Mouse (Mus musculus): Measurements from ENCODE around the gene Acly.

Gene Acly

DNA sequence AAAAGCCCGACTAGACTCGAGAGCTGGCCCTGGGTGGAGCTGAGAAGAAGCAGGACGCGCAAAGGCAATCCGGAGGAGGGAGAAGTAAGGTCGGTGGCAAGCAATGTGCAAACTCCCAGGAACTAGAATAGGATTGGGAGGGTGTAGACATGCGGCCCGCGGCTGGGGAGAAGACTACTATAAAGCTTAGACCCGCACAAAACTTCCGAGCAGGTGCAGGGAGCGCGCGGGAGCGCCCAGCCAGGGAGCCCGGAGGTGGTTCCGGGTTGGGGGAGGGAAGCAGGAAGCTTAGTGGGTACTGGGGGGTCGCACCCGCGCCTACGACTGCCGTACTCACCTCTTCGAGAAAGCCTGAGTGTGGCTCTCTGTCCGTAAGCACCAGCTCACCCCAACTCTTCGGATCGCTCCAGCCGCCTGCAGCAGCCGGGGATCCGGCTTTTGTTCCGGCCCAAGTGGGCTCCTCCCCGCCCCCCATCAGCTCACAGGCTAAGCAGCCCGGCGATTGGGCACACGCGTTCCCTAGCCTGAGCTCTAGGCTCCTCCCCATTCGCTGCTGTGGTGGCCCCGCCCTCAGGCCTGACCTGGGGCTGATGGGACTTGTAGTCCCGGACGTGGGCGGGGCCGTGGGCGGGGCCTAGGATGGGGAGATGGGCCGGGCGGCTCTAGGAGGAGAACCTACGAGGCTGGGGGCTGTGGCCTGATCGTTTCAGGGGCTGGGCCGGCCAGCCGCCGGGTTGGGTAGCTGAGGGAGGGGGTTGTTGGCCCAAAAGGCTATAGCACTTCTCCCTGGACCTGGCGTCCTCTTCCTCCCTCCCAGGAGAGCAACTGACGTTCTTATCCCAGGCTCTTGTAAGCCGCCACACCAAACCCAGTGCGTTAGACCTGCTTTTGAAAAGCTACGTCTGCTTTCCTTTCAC, at the start of gene Acly:
Acly (minus strand) TSS at position 543 of the 917 bp plus-strand sequence.
- peak; percentile 99 for DNase-seq (ENCODE audit: low spot score)

DNA sequence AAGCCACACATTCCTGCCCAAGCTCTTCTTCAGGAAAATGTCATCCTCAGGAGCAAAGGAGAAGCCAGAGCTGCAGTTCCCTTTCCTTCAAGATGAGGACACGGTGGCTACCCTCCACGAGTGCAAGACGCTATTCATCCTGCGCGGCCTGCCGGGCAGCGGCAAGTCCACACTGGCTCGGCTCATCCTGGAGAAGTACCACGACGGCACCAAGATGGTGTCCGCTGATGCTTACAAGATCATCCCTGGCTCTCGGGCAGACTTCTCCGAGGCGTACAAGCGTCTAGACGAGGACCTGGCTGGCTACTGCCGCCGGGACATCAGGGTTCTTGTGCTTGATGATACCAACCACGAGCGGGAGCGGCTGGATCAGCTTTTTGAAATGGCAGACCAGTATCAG, 48.5 kb upstream of the Acly start:
- DNase-seq (ENCODE audit: low spot score), result no peak

DNA sequence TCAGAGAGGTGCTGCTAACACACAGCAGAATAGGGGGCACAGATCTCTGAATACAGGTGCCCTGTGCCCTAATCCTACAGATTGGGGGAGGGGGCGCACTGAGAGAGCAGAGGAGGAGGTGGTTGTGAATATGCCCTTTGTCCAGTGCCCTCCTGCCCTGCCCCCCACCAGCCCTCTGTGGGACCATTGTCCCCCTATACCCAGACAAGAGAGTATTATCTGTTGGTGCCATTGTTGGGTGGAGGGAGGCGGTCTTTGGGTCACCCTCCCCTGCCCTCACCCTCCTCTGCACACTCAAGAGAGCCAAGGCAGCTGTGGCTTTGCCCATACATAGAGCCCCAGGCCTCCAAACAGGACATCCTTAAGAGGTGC, 47.7 kb upstream of the Acly start:
- DNase-seq (ENCODE audit: low spot score), result no peak

DNA sequence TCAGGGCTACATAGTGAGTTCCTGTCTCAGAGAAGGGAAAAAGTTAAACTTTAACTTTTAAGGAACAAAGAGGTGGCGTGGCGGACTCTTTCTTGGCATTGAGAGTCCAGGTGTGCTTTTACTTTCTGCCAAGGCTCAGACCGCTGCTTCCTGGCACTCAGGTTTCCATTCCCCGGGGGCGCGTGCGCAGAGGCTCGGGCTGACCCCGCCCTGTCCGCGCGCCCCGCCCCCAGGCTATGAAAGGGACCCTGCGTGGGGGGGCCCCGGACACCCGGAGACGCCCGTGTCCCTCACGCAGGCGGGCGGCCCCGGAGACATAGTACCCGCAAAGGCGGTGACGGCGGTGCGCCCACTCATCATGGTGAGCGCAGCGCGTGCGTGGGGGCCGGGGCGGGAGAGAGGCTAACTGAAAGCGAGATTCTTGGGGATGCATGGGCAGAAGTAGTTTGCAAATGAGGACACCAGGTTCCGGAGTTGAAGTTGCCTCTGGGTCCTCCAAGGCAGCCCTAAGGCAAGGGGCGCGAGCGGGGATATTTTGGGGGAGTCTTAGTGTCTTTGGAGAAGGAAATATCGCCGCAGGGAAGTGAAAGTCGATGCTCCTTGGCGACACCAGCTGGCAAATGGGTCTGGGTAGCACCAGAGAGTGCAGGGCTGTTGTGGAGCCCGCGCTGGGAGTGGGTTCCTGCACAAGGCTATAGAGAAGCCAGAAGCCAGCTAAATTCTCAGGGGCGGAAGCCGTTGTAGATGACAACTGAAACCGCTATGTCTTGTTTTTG, 47.1 kb upstream of the Acly start, which contains the start of gene Cnp:
Cnp (plus strand) TSS at position 197 of the 776 bp plus-strand sequence.
- peak; percentile 58 for DNase-seq (ENCODE audit: low spot score)

DNA sequence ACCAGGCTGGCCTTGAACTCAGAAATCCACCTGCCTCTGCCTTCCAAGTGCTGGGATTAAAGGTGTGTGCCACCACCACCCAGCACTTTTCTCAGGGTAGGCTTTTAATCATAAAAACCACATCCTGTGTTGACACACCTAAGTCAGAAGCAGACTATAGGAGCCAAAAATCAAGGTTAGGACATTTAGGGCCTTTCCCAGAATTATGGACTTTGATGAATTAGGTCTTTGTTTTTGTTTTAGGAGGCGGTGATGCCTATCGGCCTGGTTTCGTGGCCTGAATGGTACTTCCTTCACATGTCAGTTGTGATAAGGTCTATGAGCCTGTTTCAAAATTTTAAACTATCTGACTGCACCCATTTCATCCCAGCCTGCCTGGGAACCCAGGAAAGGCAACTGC, 46.4 kb upstream of the Acly start:
- no peak for DNase-seq (ENCODE audit: low spot score)

DNA sequence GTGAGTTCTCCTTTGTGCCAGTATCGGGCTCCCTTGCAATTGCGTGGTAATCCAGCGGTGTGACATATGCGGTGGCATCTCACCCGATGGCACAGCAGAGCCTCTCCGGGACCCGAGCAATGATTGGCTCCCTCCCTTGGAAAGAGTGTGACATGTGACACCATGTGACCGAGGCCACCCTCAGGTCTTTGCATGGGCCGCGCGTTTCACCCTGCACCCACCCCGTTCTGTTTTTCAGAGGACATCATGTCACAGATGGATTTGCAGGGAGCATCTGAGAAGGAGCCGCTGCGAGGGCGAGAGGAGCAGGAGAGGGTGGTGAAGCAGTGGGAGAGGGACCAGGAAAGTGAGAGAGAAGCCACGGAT, 43.4 kb upstream of the Acly start:
- DNase-seq (ENCODE audit: low spot score), result no peak

DNA sequence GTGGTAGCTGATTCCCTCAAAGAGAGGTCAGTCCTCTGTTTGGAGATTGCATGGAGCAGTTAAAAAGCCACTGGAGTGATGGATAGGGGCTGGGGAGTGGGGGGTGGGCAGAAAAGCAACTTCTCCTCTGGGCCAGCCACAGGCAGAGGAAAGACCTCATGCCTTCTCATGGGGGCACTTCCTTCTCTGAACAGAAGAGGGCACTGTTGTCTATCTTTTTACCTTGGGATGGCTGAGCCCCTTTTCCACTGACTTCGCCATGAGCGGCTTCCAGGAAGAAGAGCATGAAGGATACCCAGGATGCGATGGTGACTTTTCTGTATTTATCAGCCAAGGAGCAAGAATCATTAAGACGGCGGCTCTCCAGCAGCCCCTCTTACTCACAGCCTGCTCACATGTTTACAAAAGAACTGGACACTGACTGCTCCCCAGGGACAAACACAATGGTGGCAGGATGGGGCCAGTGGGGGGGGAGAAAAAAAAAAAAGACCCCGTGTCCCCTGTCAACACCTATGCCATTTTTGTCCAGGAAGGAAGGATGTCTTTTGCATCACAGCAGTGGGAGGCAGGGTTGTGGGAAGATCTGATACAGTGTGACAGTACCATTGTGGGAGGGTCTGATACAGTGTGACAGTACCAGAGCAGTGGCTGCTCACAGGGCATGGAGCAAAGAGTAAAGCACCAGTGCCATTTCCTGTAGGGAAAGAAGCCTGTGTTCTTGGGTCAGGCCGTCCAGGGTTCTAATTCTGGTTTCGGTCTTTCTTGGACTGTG, 42.8 kb upstream of the Acly start:
- peak; percentile 60 for DNase-seq (ENCODE audit: low spot score)

DNA sequence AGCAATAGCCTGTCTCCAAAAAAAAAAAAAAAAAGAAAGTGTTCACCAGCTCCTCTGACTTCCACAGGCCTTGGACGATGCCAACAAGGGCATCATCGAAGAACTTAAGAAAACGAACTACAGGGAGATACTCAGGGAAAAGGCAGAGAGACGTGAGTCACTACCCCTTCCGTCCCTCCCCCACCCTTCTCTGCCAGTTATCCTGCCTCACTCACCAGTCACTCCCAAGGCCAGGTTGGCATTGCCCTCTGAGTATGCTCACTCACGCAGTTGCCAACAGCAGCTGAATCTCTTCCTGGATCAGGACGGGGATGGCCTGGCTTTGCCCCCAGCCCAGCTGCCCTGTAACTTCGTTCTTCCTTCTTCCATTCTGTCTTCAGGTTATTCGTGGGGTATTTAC, 42.0 kb upstream of the Acly start:
- DNase-seq (ENCODE audit: low spot score), result no peak

DNA sequence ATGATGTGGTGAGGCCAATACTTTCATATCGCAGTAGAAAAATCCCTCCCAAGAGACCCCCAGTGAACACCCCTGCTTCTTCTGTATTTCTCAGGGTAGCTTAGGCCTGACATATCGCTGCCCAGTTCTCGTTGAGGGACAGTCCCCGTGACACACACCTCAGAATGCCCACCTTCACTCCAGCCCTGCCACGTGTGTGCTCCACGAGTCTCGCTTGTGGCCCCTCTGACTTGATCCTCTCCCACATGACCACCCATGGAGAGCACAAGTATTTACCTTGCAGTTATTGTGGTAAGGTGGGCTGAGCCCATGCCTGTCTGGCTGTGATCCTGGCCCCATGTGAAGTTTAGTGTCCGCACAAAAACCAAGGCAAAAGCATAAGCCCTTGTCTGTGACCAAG, 40.9 kb upstream of the Acly start:
- DNase-seq (ENCODE audit: low spot score), result no peak

DNA sequence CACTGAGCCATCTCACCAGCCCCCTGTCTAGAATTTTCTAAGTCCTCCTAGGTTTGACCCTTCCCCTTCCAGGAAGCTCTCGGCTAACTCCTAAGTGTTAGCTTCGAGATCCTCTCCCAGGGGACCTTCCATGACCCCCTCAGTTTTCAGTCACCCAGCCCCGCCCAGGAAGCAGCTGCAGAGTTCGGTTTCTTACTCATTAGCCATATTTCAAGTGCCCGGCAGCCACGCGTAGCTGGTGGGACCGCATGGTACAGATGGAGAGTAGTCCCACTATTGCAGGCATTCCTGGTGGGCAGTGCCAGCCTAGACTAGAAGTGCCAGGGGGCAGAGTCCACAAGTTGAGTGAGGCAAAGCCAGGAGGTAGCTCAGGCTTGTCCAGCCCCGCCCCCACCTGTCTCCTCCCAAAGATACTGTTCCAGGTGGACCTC, 40.0 kb upstream of the Acly start:
- DNase-seq (ENCODE audit: low spot score), result no peak

DNA sequence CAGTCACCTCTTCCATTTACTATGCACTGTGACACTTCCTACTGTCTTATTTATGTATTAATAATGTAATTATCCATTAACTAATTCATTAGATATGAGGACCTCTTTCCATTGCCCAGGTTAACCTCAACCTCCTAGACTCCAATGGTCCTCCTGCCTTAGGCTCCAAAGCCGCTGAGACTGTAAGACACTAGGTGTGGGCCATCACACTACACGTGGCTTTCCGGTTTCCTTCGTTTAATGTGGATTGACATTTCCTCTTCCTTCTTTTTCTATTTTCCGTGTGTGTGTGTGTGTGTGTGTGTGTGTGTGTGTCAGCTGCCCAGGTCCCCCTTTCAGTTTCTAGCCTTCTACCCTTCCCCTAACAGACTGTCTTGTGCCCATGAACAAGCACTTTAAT, 39.4 kb upstream of the Acly start:
- DNase-seq (ENCODE audit: low spot score), result no peak

DNA sequence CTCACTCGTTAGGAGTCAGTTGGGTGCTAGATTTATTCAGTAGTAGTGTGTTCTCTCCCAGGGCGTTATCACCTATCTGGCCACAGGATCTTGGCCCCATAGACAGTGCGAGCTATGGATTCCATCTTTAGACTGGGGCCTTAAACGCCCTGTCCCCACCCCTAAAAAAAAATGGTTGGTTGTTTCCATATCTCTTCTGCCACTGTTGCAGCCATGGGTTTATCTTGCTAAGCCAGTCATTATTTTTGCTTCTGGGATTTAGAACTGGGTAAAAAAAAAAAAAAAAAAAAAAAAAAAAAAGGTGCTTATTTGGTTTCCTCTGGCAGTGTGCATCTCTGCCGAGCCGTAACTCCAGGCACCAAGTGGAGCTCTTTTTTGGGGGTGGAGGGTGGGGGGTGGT, 36.9 kb upstream of the Acly start:
- DNase-seq (ENCODE audit: low spot score), result no peak

DNA sequence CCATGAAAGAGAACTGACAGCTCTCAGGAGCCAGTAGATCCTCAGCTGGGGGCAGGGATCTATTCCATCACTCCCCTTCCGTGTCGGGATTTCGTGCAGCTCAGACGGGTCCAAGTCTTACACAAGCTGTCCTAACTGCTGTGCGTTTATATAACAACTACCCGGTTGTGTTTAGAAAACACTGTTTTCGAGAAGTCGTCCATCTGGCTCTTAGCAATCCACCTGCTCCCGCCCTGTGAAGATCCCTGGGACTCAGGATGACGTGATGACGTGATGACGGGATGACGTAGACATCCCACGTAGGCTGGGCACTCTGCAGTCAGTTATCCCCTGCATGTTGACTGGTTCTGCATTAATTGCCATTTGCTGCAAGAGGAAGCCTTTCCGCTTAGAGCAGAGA, 36.5 kb upstream of the Acly start:
- no peak for DNase-seq (ENCODE audit: low spot score)

DNA sequence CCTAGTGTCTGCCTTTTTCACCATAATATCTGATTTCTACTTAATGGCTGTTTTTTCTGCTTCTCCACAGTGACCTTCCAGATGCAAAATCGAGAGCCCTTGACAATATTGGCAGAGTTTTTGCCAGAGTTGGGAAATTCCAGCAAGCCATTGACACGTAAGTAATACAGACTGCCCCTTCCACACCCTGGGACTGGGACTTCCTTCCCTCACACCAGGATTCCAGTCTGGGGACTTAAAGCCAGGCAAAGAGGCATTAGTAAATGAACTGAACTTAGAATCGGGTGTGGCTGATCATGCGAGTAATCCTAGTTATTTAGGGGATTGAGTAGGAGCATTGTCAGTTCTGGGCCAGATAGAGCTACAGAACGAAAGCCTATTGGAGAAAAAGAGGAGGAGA, 33.9 kb upstream of the Acly start:
- no peak for DNase-seq (ENCODE audit: low spot score)

DNA sequence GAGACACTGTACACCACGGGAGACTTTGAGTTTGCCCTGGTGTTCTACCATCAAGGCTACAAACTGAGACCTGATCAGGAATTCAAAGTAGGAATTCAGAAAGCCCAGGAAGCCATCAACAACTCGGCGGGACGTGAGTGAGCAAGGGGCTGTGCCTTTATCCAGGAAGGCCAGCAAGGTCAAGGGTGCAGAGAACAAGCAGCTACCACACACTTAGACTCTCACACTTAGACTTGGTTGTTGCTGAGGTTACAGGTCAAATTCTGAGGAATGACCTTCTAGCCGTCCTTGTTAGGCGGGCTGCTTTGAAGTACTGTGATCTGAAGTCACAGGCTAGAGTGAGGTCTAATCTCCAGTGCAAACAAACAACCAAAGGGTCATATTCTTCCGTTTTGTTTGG, 31.7 kb upstream of the Acly start:
- DNase-seq (ENCODE audit: low spot score), result no peak

DNA sequence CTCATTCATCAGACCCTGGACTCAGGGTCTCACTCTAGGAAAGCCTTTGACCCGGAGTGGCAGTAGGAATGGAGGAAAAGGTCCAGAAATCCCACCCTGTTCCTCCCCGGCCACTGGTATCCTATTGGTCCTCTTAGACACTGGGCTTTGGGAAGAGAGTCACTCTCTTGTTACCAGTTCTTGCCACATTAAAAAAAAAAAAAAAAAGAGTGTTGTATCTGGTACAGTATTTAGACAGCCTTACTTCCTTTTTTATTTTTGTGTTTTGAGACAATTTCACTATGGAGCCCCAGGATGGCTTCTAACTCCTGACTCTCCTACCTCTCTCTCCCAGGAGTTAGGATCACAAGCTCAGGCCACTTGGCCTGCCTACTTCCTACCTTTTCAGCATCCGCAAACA, 29.8 kb upstream of the Acly start:
- DNase-seq (ENCODE audit: low spot score), result no peak

DNA sequence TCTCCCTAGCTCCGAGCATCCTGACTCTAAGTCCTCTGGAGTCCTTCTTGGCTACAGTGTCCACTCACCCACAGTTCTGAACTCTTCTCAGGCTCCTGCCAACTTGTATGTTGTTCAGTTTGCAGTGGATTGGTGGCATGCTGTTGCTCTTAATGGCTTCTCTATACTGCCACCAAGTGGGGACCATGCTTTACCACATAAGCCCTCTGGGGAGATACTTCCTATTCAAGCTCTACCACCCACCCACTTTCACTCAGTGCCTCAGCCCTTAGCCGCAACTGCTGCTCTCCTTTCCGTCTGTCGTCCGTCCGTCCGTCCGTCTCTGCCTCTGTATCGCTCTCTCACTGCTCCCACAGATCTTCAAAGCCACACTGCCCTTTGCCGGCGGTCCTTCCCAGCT, 27.8 kb upstream of the Acly start:
- DNase-seq (ENCODE audit: low spot score), result no peak

DNA sequence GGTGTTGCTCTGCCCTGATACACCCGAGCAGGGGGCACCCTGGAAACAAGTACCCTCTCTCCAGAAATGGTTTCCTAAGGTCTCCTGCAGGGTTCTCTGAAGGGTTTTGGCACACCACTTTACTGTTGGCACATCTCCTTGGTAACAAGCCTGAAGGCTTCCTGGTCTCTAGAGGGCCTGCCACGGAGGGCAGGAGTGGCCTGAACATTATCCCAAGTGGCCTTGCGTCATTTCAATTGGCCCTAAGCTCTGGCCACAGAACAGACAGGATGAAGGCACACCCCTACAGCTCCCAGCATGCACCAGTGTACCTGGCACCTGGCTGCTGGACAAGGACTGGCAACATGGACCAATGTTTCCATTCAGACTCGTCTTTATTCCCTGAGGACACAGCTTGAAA, 25.0 kb upstream of the Acly start:
- no peak for DNase-seq (ENCODE audit: low spot score)

DNA sequence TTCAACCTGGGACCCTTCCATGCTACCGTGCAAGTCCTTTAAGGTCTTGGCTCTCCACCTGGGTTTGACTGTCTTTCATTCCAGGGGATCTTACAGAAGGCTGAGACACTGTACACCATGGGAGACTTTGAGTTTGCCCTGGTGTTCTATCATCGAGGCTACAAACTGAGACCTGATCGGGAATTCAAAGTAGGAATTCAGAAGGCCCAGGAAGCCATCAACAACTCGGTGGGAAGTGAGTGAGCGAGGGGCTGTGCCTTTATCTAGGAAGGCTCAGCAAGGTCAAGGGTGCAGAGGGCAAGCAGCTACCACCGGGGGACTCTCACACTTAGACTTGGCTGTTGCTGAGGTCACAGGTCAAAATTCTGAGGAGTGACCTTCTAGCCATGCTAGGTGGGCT, 22.3 kb upstream of the Acly start:
- DNase-seq (ENCODE audit: low spot score), result no peak

DNA sequence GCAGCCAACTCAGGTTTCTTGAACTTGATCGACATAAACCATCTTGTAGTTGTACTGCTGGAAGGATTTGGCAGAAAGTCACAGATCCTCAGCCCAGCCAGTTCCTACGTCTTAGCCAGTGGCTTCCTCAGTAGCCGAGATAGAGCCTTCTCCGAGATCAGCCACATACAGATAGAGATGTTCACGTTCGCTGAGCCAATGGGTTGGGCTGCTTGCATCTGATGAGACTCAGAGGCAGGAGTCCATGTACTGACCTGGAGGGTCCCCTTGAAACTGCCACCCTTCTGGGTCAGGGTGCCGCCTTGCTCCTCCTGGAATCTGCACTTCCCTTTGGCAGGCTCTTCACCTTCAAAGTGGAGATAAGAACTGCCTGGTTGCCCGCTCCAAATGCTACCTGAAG, 21.7 kb upstream of the Acly start:
- no peak for DNase-seq (ENCODE audit: low spot score)

DNA sequence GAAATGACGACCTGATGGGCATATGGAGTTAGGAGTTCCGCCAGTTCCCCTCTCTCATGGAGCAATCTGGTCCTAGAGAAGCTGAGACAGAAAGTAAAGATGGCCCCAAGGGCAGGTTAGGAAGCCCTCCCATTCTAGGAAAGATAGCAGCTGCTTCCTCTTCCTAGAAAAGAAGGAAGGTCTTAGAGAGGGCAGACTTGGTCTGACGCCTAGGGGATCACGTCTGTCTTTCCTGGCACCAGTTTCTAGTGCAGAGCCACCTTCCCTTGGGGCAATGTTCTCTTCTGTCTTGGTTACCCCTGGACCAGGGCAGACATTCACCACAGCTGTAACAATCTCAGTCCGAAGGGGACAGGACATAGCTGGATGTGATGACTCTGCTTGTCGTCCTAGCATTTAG, 20.3 kb upstream of the Acly start:
- no peak for DNase-seq (ENCODE audit: low spot score)

DNA sequence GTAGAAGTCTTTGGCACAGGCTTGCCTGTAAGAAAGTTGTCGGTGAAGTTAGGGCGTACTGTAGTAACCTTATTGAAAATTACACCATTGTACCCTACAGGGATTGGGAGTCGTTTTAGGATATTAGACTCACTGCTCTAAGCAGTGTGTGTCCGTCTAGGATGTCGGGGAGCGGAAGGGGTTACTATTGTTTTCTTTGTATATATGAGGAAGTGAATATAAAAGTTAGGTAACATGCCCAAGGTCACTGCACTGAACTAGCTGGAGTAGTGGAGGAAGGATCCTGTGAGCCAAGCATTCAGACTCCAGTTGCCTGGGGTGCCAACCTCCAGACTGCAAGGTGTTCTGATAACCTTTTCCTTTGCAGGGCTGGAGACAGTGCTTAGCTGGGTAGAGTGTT, 19.2 kb upstream of the Acly start:
- DNase-seq (ENCODE audit: low spot score), result no peak

DNA sequence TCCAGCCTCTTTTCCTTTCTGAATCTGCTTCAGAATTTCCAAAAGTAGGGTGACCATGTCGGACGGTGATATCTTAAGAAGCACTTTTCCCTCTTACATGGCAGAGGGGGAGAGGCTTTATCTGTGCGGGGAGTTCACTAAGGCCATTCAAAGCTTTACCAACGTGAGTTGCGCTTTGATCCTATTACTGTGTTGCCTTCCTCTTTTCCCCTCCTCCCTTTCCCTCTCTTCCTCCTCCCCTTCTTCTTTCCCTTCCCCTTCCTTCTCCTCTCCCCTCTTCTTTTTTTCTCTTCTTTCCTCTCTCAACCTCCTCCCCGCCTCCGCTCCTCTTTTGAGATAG, 17.9 kb upstream of the Acly start:
- DNase-seq (ENCODE audit: low spot score), result no peak
